Comparison of ENCODE assay signal across 12 mouse cellular contexts in genomic region chr5:147620178-147620577, GRCm38 (mm10).
DNase-seq lines count a peak whose midpoint lies in the region; ATAC-seq and TF ChIP-seq lines count a peak whose summit lies in the region.
"Had no signal": no experiment of that assay in that cellular context is flagged by ENCODE, and none has a peak within 500 bp of the region (broad histone marks: within the 10 kb centered on the region; RNA-seq: fewer than 3 reads in every experiment).

No protein-coding gene starts in this region.

- TF ChIP-seq CTCF in brain, embryonic 14.5 days (IDR thresholded peaks at IDR 0.05; ENCODE audit: borderline replicate concordance, extremely low read depth, insufficient read depth, insufficient read length) = no peak

- H3K9ac ChIP-seq in hindbrain, embryonic 14.5 days = no peak overlapping the region
- H3K9ac ChIP-seq in hindbrain, embryonic 16.5 days (ENCODE audit: low read depth, low read length) = no peak overlapping the region
- H3K9ac ChIP-seq in intestine, embryonic 15.5 days = no peak overlapping the region
- H3K9ac ChIP-seq: hindbrain, embryonic 15.5 days; liver, embryonic 14.5 days had no signal

- H3K4me3 ChIP-seq in hindbrain, embryonic 14.5 days (replicated peaks; ENCODE audit: low read length) = no peak overlapping the region
- H3K4me3 ChIP-seq in hindbrain, embryonic 16.5 days (ENCODE audit: low read length) = no peak overlapping the region
- H3K4me3 ChIP-seq in intestine, embryonic 15.5 days (replicated peaks) = no peak overlapping the region
- no peak overlapping the region for H3K4me3 ChIP-seq in myocyte
- H3K4me3 ChIP-seq: erythroblast, embryonic 14.5 days; hindbrain, embryonic 15.5 days had no signal

- no peaks in the 10 kb centered on the region for H3K36me3 ChIP-seq in hindbrain, embryonic 14.5 days (replicated peaks; ENCODE audit: control insufficient read depth, insufficient read depth)
- no peaks in the 10 kb centered on the region for H3K36me3 ChIP-seq in hindbrain, embryonic 16.5 days (ENCODE audit: control insufficient read depth, insufficient read depth, low read length)
- no peaks in the 10 kb centered on the region for H3K36me3 ChIP-seq in intestine, embryonic 15.5 days
- no peaks in the 10 kb centered on the region for H3K36me3 ChIP-seq in myocyte (ENCODE audit: control insufficient read depth, insufficient read depth)
- H3K36me3 ChIP-seq: hindbrain, embryonic 15.5 days had no signal

- 24% methylated on average over 2 of the region's 2 CpGs for WGBS in hindbrain, embryonic 14.5 days
- 25% methylated on average over 2 of the region's 2 CpGs for WGBS in hindbrain, embryonic 16.5 days
- 11% methylated on average over 2 of the region's 2 CpGs for WGBS in intestine, embryonic 15.5 days

- no peaks in the 10 kb centered on the region for H3K4me1 ChIP-seq in hindbrain, embryonic 14.5 days (replicated peaks; ENCODE audit: control insufficient read depth, insufficient read depth, low read length)
- H3K4me1 ChIP-seq in hindbrain, embryonic 16.5 days (ENCODE audit: control insufficient read depth, insufficient read depth, low read depth, low read length) = no peaks in the 10 kb centered on the region
- H3K4me1 ChIP-seq in intestine, embryonic 15.5 days (replicated peaks) = peaks cover 6% of the 10 kb centered on the region; the same call in 1 of the 2 replicates
- H3K4me1 ChIP-seq: hindbrain, embryonic 15.5 days had no signal

- H3K27me3 ChIP-seq in hindbrain, embryonic 14.5 days (ENCODE audit: control insufficient read depth, insufficient read depth, low read length) = no peaks in the 10 kb centered on the region
- H3K27me3 ChIP-seq in hindbrain, embryonic 16.5 days (replicated peaks; ENCODE audit: control insufficient read depth, insufficient read depth, low read length) = no peaks in the 10 kb centered on the region
- H3K27me3 ChIP-seq in intestine, embryonic 15.5 days (replicated peaks) = no peaks in the 10 kb centered on the region
- H3K27me3 ChIP-seq in myocyte (ENCODE audit: control insufficient read depth, insufficient read depth, insufficient read length) = no peaks in the 10 kb centered on the region
- H3K27me3 ChIP-seq: hindbrain, embryonic 15.5 days had no signal

- 0 out of 2 replicates have a peak overlapping the region, but pooled peaks have one; percentile 14 for H3K27ac ChIP-seq in hindbrain, embryonic 14.5 days
- no peak overlapping the region for H3K27ac ChIP-seq in hindbrain, embryonic 16.5 days (ENCODE audit: low read depth, low read length)
- no peak overlapping the region for H3K27ac ChIP-seq in intestine, embryonic 15.5 days
- H3K27ac ChIP-seq: hindbrain, embryonic 15.5 days; liver, embryonic 14.5 days had no signal

- no peak for DNase-seq in hindbrain, embryonic 14.5 days (ENCODE audit: low spot score)
- peak; percentile 35 for DNase-seq in brain, embryonic 14.5 days (ENCODE audit: low read depth)
- DNase-seq in T-cell, adult 2 months (ENCODE audit: low spot score) = no peak
- no peak for DNase-seq in frontal cortex, postnatal 36 days (ENCODE audit: low spot score in 2 of 2)
- DNase-seq: spleen, adult 18-20 months had no signal

- no peaks in the 10 kb centered on the region for H3K9me3 ChIP-seq in hindbrain, embryonic 14.5 days (ENCODE audit: control insufficient read depth, low read length)
- H3K9me3 ChIP-seq in hindbrain, embryonic 16.5 days (ENCODE audit: control insufficient read depth, low read length) = no peaks in the 10 kb centered on the region
- H3K9me3 ChIP-seq in intestine, embryonic 15.5 days = no peaks in the 10 kb centered on the region
- H3K9me3 ChIP-seq: hindbrain, embryonic 15.5 days had no signal

- TF ChIP-seq POLR2A in brain, embryonic 14.5 days (IDR thresholded peaks at IDR 0.05; ENCODE audit: borderline replicate concordance, extremely low read depth, insufficient read depth, insufficient read length, poor library complexity, severe bottlenecking) = no peak
- no peak for TF ChIP-seq POLR2A in myocyte (IDR thresholded peaks at IDR 0.05; ENCODE audit: insufficient read length, low read depth)

- H3K4me2 ChIP-seq in hindbrain, embryonic 14.5 days (replicated peaks) = no peak overlapping the region
- H3K4me2 ChIP-seq in hindbrain, embryonic 16.5 days (ENCODE audit: low read length) = no peak overlapping the region
- H3K4me2 ChIP-seq in intestine, embryonic 15.5 days (replicated peaks) = peak overlapping the region; percentile 19; the same call in 1 of the 2 replicates
- peak overlapping the region; percentile 7 for H3K4me2 ChIP-seq in myocyte (ENCODE audit: low read depth)
- H3K4me2 ChIP-seq: hindbrain, embryonic 15.5 days had no signal

- ATAC-seq in hindbrain, embryonic 14.5 days (ENCODE audit: low FRiP score) = no peak
- no peak for ATAC-seq in hindbrain, embryonic 16.5 days
- peak; percentile 67 for ATAC-seq in intestine, embryonic 15.5 days
- no peak for ATAC-seq in frontal cortex, adult (ENCODE audit: low TSS enrichment)

- no peak overlapping the region for H3ac ChIP-seq in myocyte (ENCODE audit: control insufficient read depth, insufficient read length)

- H3K79me2 ChIP-seq in myocyte (ENCODE audit: control insufficient read depth, insufficient read depth) = no peaks in the 10 kb centered on the region

TF ChIP-seq in myocyte, 11 proteins besides CTCF, POLR2A, EP300 and RAD21:
- TF ChIP-seq MYOD1 (IDR thresholded peaks at IDR 0.05; ENCODE audit: control insufficient read depth in 1 of 3, insufficient read length in 2 of 3, low read depth in 2 of 3) (no peak), CEBPB (IDR thresholded peaks at IDR 0.05; ENCODE audit: insufficient read depth, poor library complexity, severe bottlenecking) (no peak), MYOG (IDR thresholded peaks at IDR 0.05; ENCODE audit: control insufficient read depth in 1 of 3, insufficient read depth in 1 of 3, insufficient read length in 2 of 3, low read depth in 2 of 3) (no peak), POLR2AphosphoS2 (IDR thresholded peaks at IDR 0.05; ENCODE audit: insufficient read length, low read depth) (no peak), MAX (IDR thresholded peaks at IDR 0.05; ENCODE audit: low read depth) (no peak), TCF3 (IDR thresholded peaks at IDR 0.05; ENCODE audit: insufficient read length, low read depth) (no peak)

Comparison
In these comparisons a context has a peak if more than half of its experiments do, and no peak if none do; other contexts are left out.
1. H3K4me2 ChIP-seq: peak in intestine, embryonic 15.5 days (single experiment) and myocyte (single experiment); none in hindbrain, embryonic 14.5 days (single experiment) and hindbrain, embryonic 16.5 days (single experiment).